Mouse (Mus musculus) C2C12 (cell line): ENCODE measurements around the gene Trip4.

ENCODE experiments used
- CEBPB ChIP-seq: IDR thresholded peaks from one replicate; pipeline ENCODE4 v1.6.1; 2011; ENCODE audit warnings: low read depth, mild to moderate bottlenecking, control low read depth, moderate library complexity
- CTCF ChIP-seq: IDR thresholded peaks from one replicate; pipeline ENCODE4 v1.5.1; 2011; ENCODE audit not compliant: control insufficient read depth, insufficient read depth, insufficient read length
- FOSL1 ChIP-seq: IDR thresholded peaks from one replicate; pipeline ENCODE4 v1.8.0; 2011; ENCODE audit warnings: mild to moderate bottlenecking, low read length; ENCODE audit not compliant: poor library complexity, insufficient read depth, severe bottlenecking
- MAX ChIP-seq: IDR thresholded peaks from one replicate; pipeline ENCODE4 v1.6.1; 2011; ENCODE audit warnings: mild to moderate bottlenecking, control low read depth
- MYOD1 ChIP-seq: IDR thresholded peaks from one replicate; pipeline ENCODE4 v1.6.1; 2011; ENCODE audit warnings: low read depth; ENCODE audit not compliant: control insufficient read depth, insufficient read length
- MYOG ChIP-seq: IDR thresholded peaks from one replicate; pipeline ENCODE4 v1.6.1; 2011; ENCODE audit not compliant: control insufficient read depth, insufficient read length; ENCODE audit errors: extremely low read depth
- USF1 ChIP-seq: IDR thresholded peaks from one replicate; pipeline ENCODE4 v1.6.1; 2011; ENCODE audit warnings: low read depth, mild to moderate bottlenecking, control low read depth, moderate library complexity

DNA sequence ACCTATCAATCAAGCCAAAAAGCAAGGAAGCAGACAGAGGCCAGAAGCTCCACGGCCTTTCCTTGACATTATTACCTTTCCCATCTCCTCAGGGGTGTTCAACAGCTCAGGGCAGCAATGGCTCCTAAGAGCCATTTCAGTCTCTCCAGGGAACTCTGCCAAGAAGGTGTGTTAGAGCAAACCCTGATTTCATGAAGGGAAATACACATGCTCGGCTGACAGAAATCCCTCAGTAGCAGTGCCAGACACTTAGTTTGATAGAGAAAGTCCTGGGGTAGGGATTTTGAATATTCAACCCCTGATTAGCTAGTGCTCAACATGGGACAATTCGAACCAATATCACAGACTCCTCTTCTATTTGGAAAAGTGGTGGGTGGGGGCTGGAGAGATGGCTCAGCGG is 117.5 kb downstream of the Trip4 start:
- no peak for TF ChIP-seq CTCF
- no peak for TF ChIP-seq USF1
- no peak for TF ChIP-seq FOSL1
- no peak for TF ChIP-seq MYOD1
- TF ChIP-seq MAX: no peak
- no peak for TF ChIP-seq MYOG
- TF ChIP-seq CEBPB: no peak
